Comparison of ENCODE assay signal across 9 mouse cellular contexts in genomic region chr5:119680329-119681010, GRCm38 (mm10). TPM values are rescaled to one million over a fixed set of nuclear protein-coding genes. Genes with fewer than 3 reads are reported as not detected.
DNase-seq lines count a peak whose midpoint lies in the region; ATAC-seq lines count a peak whose summit lies in the region.
"Had no signal": no experiment of that assay in that cellular context is flagged by ENCODE, and none has a peak within 500 bp of the region (broad histone marks: within the 10 kb centered on the region; RNA-seq: fewer than 3 reads in every experiment).

No protein-coding gene starts in this region.

- peak overlapping the region; percentile 63 for H3K9ac ChIP-seq in limb, embryonic 12.5 days (replicated peaks)
- H3K9ac ChIP-seq in stomach, embryonic 15.5 days = no peak overlapping the region

- no peak for ATAC-seq in limb, embryonic 12.5 days (ENCODE audit: insufficient number of reproducible peaks, insufficient read depth, low FRiP score, low TSS enrichment, low read depth)
- ATAC-seq in stomach, embryonic 15.5 days (ENCODE audit: insufficient read depth, low FRiP score, low read depth) = no peak; the same call in 1 of the 2 replicates
- no peak for ATAC-seq in frontal cortex, adult (ENCODE audit: low TSS enrichment)

- 10% methylated on average over 62 of the region's 62 CpGs for WGBS in limb, embryonic 12.5 days
- WGBS in stomach, embryonic 15.5 days = 16% methylated on average over 62 of the region's 62 CpGs

- peaks cover 21% of the 10 kb centered on the region for H3K36me3 ChIP-seq in limb, embryonic 12.5 days
- no peaks in the 10 kb centered on the region; the same call in 1 of the 2 replicates for H3K36me3 ChIP-seq in stomach, embryonic 15.5 days

- peak overlapping the region; percentile 63 for H3K4me2 ChIP-seq in limb, embryonic 12.5 days
- peak overlapping the region; percentile 33 for H3K4me2 ChIP-seq in stomach, embryonic 15.5 days

- peak overlapping the region; percentile 40 for H3K4me3 ChIP-seq in limb, embryonic 12.5 days (replicated peaks)
- H3K4me3 ChIP-seq in stomach, embryonic 15.5 days (replicated peaks) = peak overlapping the region; percentile 10
- H3K4me3 ChIP-seq: erythroblast, embryonic 14.5 days had no signal

- peak; percentile 43 for DNase-seq in gastrocnemius, postnatal 10 days
- no peak for DNase-seq in gastrocnemius, postnatal 25 days
- peak; percentile 57 for DNase-seq in urinary bladder, adult 2 months (ENCODE audit: low spot score)
- DNase-seq in urinary bladder, postnatal 36 days (ENCODE audit: low spot score in 2 of 2) = no peak
- DNase-seq in spleen, postnatal 36 days (ENCODE audit: low spot score in 2 of 2) = no peak

- peaks cover 37% of the 10 kb centered on the region for H3K4me1 ChIP-seq in limb, embryonic 12.5 days (replicated peaks)
- peaks cover 6% of the 10 kb centered on the region; the same call in 1 of the 2 replicates for H3K4me1 ChIP-seq in stomach, embryonic 15.5 days

- peak overlapping the region; percentile 80 for H3K27ac ChIP-seq in limb, embryonic 12.5 days
- no peak overlapping the region for H3K27ac ChIP-seq in stomach, embryonic 15.5 days

- peaks cover 93% of the 10 kb centered on the region for H3K27me3 ChIP-seq in limb, embryonic 12.5 days
- peaks cover 65% of the 10 kb centered on the region for H3K27me3 ChIP-seq in stomach, embryonic 15.5 days (replicated peaks)

- H3K9me3 ChIP-seq in limb, embryonic 12.5 days = no peaks in the 10 kb centered on the region
- H3K9me3 ChIP-seq in stomach, embryonic 15.5 days = no peaks in the 10 kb centered on the region

RNA-seq across cellular contexts. Expression of gene Tbx3, which starts 10.0 kb away (rescaled TPM):
- 1 to 10 TPM; 7.0 to 9.7 TPM for total RNA-seq in gastrocnemius, postnatal 10 days (2021)
- 1 to 10 TPM; 2.6 to 4.3 TPM for total RNA-seq in gastrocnemius, postnatal 25 days (2021)
- polyA plus RNA-seq in urinary bladder, adult 2 months (2012; rRNA removed) = 40.4 and 54.3 TPM in 2 replicates
- polyA plus RNA-seq in limb, embryonic 12.5 days (2016; fragmentation: Nextera tagmentation; extraction: Ambion mirVana) = 38.3 and 42.4 TPM in 2 replicates
- 21.4 and 21.9 TPM in 2 replicates for polyA plus RNA-seq in stomach, embryonic 15.5 days (2015; fragmentation: Nextera tagmentation; extraction: Ambion mirVana)
- polyA plus RNA-seq: erythroblast, embryonic 14.5 days had no signal

Comparison
In these comparisons a context has a peak if more than half of its experiments do, and no peak if none do; other contexts are left out.
1. DNase-seq: peak in gastrocnemius, postnatal 10 days (single experiment) and urinary bladder, adult 2 months (single experiment); none in gastrocnemius, postnatal 25 days (single experiment), urinary bladder, postnatal 36 days (0 of 2) and spleen, postnatal 36 days (0 of 2).